8 mouse cellular contexts compared by ENCODE assay signal in the genomic region with DNA sequence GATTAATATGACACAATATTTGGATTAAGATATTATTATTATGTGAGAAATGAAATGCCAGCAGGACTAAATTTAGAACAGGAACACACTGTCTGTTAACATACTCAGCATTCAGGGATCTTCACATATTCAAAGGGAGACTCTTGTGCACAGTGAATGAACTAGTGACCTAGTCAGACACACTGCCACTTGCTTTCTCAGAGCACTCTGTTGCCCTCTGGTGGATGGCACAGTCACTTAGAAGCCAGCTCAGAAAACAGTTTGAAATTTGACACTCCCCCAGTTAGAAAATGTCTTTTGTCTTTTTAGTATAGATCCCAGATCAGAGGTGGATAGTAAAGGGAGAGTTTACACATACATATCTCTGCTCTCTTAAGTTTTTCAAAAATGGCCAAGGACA.
A peak's percentile ranks its signal among the peaks of the same experiment; 100 is the strongest.
DNase-seq lines count a peak whose midpoint lies in the region; ATAC-seq and TF ChIP-seq lines count a peak whose summit lies in the region.

No protein-coding gene starts in this region.

- no peak for ATAC-seq in heart, embryonic 11.5 days (replicated peaks; ENCODE audit: insufficient number of reproducible peaks, low FRiP score, low TSS enrichment)
- ATAC-seq in embryonic facial prominence, embryonic 12.5 days (ENCODE audit: insufficient number of reproducible peaks, insufficient read depth, low FRiP score, low TSS enrichment): 0 out of 2 replicates have a peak, but pooled peaks have one; percentile 56

- no peaks in the 10 kb centered on the region for H3K9me3 ChIP-seq in heart, embryonic 11.5 days (replicated peaks; ENCODE audit: control insufficient read depth, low read length)
- H3K9me3 ChIP-seq in embryonic facial prominence, embryonic 12.5 days: no peaks in the 10 kb centered on the region

- no peaks in the 10 kb centered on the region for H3K4me1 ChIP-seq in heart, embryonic 11.5 days (ENCODE audit: control insufficient read depth, insufficient read depth, low read length)
- H3K4me1 ChIP-seq in embryonic facial prominence, embryonic 12.5 days: no peaks in the 10 kb centered on the region

- DNase-seq in heart, adult 11 months: peak; percentile 87
- DNase-seq in adrenal gland, postnatal 14 days: peak; percentile 83
- DNase-seq in heart, postnatal 10 days: peak; percentile 77 to 84
- peak; percentile 48 to 74 for DNase-seq in layer of hippocampus, adult 2 months (ENCODE audit: low spot score in 2 of 2)
- DNase-seq in lung, postnatal 10 days: peak; percentile 86
- DNase-seq in right cerebral cortex, postnatal 36 days (ENCODE audit: low spot score in 2 of 2): peak; percentile 32 to 34

- TF ChIP-seq CTCF in layer of hippocampus, adult 2 months (conservative IDR thresholded peaks at IDR 0.05): peak; percentile 98

- no peaks in the 10 kb centered on the region for H3K27me3 ChIP-seq in heart, embryonic 11.5 days (ENCODE audit: control insufficient read depth, insufficient read depth, low read length)
- no peaks in the 10 kb centered on the region for H3K27me3 ChIP-seq in embryonic facial prominence, embryonic 12.5 days

- no peak overlapping the region for H3K9ac ChIP-seq in heart, embryonic 11.5 days (ENCODE audit: low read depth, low read length)
- H3K9ac ChIP-seq in embryonic facial prominence, embryonic 12.5 days: no peak overlapping the region

- H3K4me3 ChIP-seq in heart, embryonic 11.5 days (ENCODE audit: low read depth, low read length): no peak overlapping the region
- H3K4me3 ChIP-seq in embryonic facial prominence, embryonic 12.5 days: no peak overlapping the region
- H3K4me3 ChIP-seq in layer of hippocampus, adult 2 months: no peak overlapping the region

- intact Hi-C loops in heart, postnatal 10 days (cut with DNase I): loop anchor here (1.0 to 5.0 kb wide), 6 partner anchors 134 to 931 kb away; a partner anchor contains a TSS

- H3K36me3 ChIP-seq in heart, embryonic 11.5 days (ENCODE audit: control insufficient read depth, insufficient read depth, low read length): no peaks in the 10 kb centered on the region
- H3K36me3 ChIP-seq in embryonic facial prominence, embryonic 12.5 days: no peaks in the 10 kb centered on the region

- H3K4me2 ChIP-seq in heart, embryonic 11.5 days: no peak overlapping the region
- no peak overlapping the region for H3K4me2 ChIP-seq in embryonic facial prominence, embryonic 12.5 days (replicated peaks)

- H3K27ac ChIP-seq in heart, embryonic 11.5 days (ENCODE audit: low read depth, low read length): no peak overlapping the region
- H3K27ac ChIP-seq in embryonic facial prominence, embryonic 12.5 days: no peak overlapping the region
- H3K27ac ChIP-seq in layer of hippocampus, adult 2 months: no peak overlapping the region

Comparison
In these comparisons a context has a peak if more than half of its experiments do, and no peak if none do; other contexts are left out.
1. DNase-seq: peak in every context shown above with its lines; median percentile 87 in heart, adult 11 months; 86 in lung, postnatal 10 days; 83 in adrenal gland, postnatal 14 days; 80 in heart, postnatal 10 days; 61 in layer of hippocampus, adult 2 months; 33 in right cerebral cortex, postnatal 36 days.